Mouse (Mus musculus) small intestine, adult 2 months (tissue): ENCODE data around the gene Igsf3.

ENCODE experiments used
- CTCF ChIP-seq: fragments of 200-500 bp; IDR thresholded peaks from 2 replicates; pipeline ENCODE4 v1.5.1; 2012; ENCODE audit warnings: low read depth, mild to moderate bottlenecking, control low read depth, inconsistent platforms, low read length, moderate library complexity, mixed read lengths; ENCODE audit not compliant: insufficient replicate concordance, insufficient read length; ENCODE audit errors: extremely low read depth
- POLR2A ChIP-seq: fragments of 200-500 bp; IDR thresholded peaks from 2 replicates; pipeline ENCODE4 v1.6.1; 2012; ENCODE audit warnings: low read depth, mild to moderate bottlenecking, control low read depth, inconsistent platforms, low read length, moderate library complexity

DNA sequence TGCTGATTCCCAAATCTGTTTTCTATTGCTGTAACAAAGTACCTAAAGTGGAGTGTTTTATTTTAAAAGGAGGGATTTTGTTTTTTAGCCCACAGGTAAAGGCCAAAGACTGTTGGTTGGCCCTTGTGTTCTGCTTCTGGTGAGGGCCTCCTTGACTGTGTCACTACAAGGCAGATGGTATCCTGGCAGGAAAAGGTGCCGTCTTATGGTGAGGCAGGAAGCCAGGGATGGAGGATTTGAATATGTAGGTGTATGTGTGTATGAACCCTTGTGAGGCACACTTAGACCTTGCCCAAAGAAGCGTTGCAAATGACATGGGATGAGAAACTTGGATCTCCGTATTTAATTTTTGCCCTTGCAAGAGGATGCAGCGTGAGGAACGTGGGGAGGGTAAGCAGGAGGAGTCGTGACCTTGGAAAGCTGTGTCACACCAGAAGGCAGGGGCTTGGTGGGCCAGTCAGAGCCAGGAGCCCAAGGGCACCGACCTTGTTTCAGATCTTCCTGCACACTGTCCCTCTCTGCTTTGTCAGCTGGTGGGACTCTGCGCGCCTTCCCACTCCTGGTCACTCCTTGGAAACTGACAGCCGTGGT lies 47.5 kb downstream of the Igsf3 start:
- no peak for TF ChIP-seq CTCF
- no peak for TF ChIP-seq POLR2A
